16 mouse cellular contexts compared by ENCODE assay signal in the genomic region with DNA sequence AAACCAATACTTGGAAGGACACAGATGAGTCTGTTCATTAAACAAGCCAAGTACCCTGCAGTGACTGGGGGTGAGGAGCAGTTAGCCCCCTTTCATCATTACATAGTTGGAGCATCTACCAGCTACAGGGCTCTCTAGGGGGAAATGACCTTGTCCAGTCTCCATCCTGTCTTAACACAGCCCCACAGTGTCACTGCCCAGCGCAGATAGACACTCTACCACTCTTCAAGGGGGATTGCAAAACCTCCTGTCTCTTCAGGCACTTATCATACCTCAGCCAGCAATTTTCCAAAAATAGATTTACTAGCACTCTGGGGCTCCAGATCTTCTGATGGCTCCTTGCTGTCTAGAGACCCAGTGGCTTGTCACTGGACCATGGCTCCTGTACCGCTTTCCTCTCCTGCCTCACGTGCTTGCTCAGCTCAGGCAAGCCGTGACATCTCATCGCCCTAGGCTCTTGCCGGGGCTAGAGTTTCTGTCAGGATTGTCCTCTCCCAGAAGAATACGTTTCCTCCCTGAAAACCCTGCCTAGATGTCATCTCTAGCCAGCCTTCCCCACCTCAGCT.
"Had no signal": no experiment of that assay in that cellular context is flagged by ENCODE, and none has a peak within 500 bp of the region (broad histone marks: within the 10 kb centered on the region; RNA-seq: fewer than 3 reads in every experiment).

No protein-coding gene starts in this region.

- H3K9me3 ChIP-seq: kidney, embryonic 15.5 days; limb, embryonic 15.5 days; liver, embryonic 15.5 days; midbrain, embryonic 10.5 days; neural tube, embryonic 15.5 days had no signal

- H3K4me2 ChIP-seq: kidney, embryonic 15.5 days; limb, embryonic 15.5 days; liver, embryonic 15.5 days; lung, embryonic 14.5 days; neural tube, embryonic 15.5 days had no signal

- H3K36me3 ChIP-seq: liver, embryonic 15.5 days had no signal

- H3K27ac ChIP-seq: kidney, embryonic 15.5 days; limb, embryonic 15.5 days; liver, embryonic 15.5 days; midbrain, embryonic 10.5 days; neural tube, embryonic 15.5 days; stomach, postnatal 0 days had no signal

- H3K9ac ChIP-seq: kidney, embryonic 15.5 days; limb, embryonic 15.5 days; liver, embryonic 15.5 days; lung, embryonic 14.5 days; neural tube, embryonic 15.5 days had no signal

- H3K4me3 ChIP-seq: kidney, embryonic 15.5 days; limb, embryonic 15.5 days; liver, embryonic 15.5 days; midbrain, embryonic 10.5 days; myocyte; neural tube, embryonic 15.5 days had no signal

- H3K4me1 ChIP-seq: kidney, embryonic 15.5 days; limb, embryonic 15.5 days; liver, embryonic 15.5 days; midbrain, embryonic 10.5 days; neural tube, embryonic 15.5 days had no signal

- DNase-seq: kidney, postnatal 14 days; layer of hippocampus, postnatal 36 days; lung, embryonic 14.5 days; lung, postnatal 10 days; lung, postnatal 4 days; midbrain, embryonic 14.5 days; right cerebral cortex, adult 18-20 months; right cerebral cortex, postnatal 25 days; thymus, postnatal 14 days had no signal

- H3K27me3 ChIP-seq: kidney, embryonic 15.5 days; limb, embryonic 15.5 days; neural tube, embryonic 15.5 days had no signal
